ENCODE assay signal across 25 mouse cellular contexts in the genomic region with DNA sequence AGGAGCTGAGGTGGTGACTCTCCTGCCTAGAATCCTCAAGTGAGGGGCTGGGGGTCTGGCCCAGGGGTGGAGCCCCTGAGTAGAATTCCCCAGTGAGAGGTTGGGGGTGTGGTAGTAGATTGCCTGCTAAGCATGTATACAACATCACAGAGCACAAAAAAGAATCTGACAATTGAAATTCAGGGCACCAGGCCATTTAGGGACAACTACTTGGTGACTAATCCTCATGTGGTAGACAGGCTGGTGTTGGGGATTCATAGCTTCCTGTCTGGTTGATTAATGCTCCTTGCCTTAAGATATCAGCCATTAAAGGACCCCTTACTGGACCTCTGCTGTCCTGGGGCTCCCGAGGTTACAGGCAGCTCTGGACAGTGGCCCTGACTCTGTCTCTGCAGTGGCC. TPM values are rescaled to one million over a fixed set of nuclear protein-coding genes. Genes with fewer than 3 reads are reported as not detected.
A peak's percentile ranks its signal among the peaks of the same experiment; 100 is the strongest.
DNase-seq lines count a peak whose midpoint lies in the region; ATAC-seq and TF ChIP-seq lines count a peak whose summit lies in the region.
"Had no signal": no experiment of that assay in that cellular context is flagged by ENCODE, and none has a peak within 500 bp of the region (broad histone marks: within the 10 kb centered on the region; RNA-seq: fewer than 3 reads in every experiment).

No protein-coding gene starts in this region.

- H3K36me3 ChIP-seq in neural tube, embryonic 15.5 days: peaks cover 25% of the 10 kb centered on the region
- H3K36me3 ChIP-seq: liver, embryonic 15.5 days; lung, embryonic 15.5 days; stomach, embryonic 15.5 days had no signal

- 75% methylated on average over 1 of the region's 1 CpGs for WGBS in neural tube, embryonic 15.5 days

- no peak overlapping the region for H3K9ac ChIP-seq in neural tube, embryonic 15.5 days (replicated peaks)
- H3K9ac ChIP-seq: heart, embryonic 15.5 days; hindbrain, embryonic 15.5 days; limb, embryonic 15.5 days; liver, embryonic 15.5 days; lung, embryonic 15.5 days; neural tube, embryonic 12.5 days; stomach, embryonic 15.5 days had no signal

- no peak for ATAC-seq in neural tube, embryonic 15.5 days (ENCODE audit: low FRiP score)
- ATAC-seq: forebrain, embryonic 14.5 days had no signal

- no peak overlapping the region for H3K4me2 ChIP-seq in neural tube, embryonic 15.5 days
- H3K4me2 ChIP-seq: heart, embryonic 15.5 days; hindbrain, embryonic 15.5 days; limb, embryonic 15.5 days; liver, embryonic 15.5 days; lung, embryonic 15.5 days; midbrain, embryonic 11.5 days; neural tube, embryonic 12.5 days; stomach, embryonic 15.5 days had no signal

- H3K4me3 ChIP-seq in neural tube, embryonic 15.5 days (replicated peaks): no peak overlapping the region
- H3K4me3 ChIP-seq in embryonic fibroblast, embryonic 13.5 days (ENCODE audit: insufficient read depth, low read length): no peak overlapping the region
- H3K4me3 ChIP-seq: heart, embryonic 15.5 days; hindbrain, embryonic 15.5 days; limb, embryonic 15.5 days; liver, embryonic 15.5 days; lung, embryonic 15.5 days; neural tube, embryonic 12.5 days; stomach, embryonic 15.5 days had no signal

- no peaks in the 10 kb centered on the region for H3K27me3 ChIP-seq in neural tube, embryonic 15.5 days (replicated peaks)
- H3K27me3 ChIP-seq: heart, embryonic 15.5 days; hindbrain, embryonic 15.5 days; limb, embryonic 15.5 days; liver, embryonic 15.5 days; lung, embryonic 15.5 days; neural tube, embryonic 12.5 days; stomach, embryonic 15.5 days had no signal

- H3K27ac ChIP-seq in neural tube, embryonic 15.5 days (replicated peaks): 0 out of 2 replicates have a peak overlapping the region, but pooled peaks have one; percentile 9
- peak overlapping the region; percentile 30; the same call in 1 of the 2 replicates for H3K27ac ChIP-seq in embryonic fibroblast, embryonic 13.5 days (ENCODE audit: insufficient read depth, low read length)
- H3K27ac ChIP-seq: heart, embryonic 15.5 days; kidney, postnatal 0 days; limb, embryonic 15.5 days; liver, embryonic 15.5 days; lung, embryonic 15.5 days; neural tube, embryonic 12.5 days; stomach, embryonic 15.5 days had no signal

- no peak for TF ChIP-seq CTCF in embryonic fibroblast, embryonic 13.5 days (IDR thresholded peaks at IDR 0.05; ENCODE audit: borderline replicate concordance, insufficient read depth, low read length)

- peak; percentile 71 for DNase-seq in adrenal gland, adult 2 months
- DNase-seq in adrenal gland, postnatal 4 days (ENCODE audit: low spot score in 2 of 2): no peak
- DNase-seq in neural tube, embryonic 10.5 days (ENCODE audit: extremely low spot score, low spot score): no peak
- DNase-seq in right cerebral cortex, adult 2 months (ENCODE audit: low spot score in 2 of 2): no peak
- no peak for DNase-seq in cerebellum, postnatal 36 days
- DNase-seq: cerebellum, adult 18-20 months; kidney, adult 2 months; left cerebral cortex, postnatal 4 days; lung, postnatal 36 days; right cerebral cortex, adult 18-20 months; thymus, postnatal 36 days had no signal

- TF ChIP-seq POLR2A in embryonic fibroblast, embryonic 13.5 days (IDR thresholded peaks at IDR 0.05; ENCODE audit: low read depth, low read length): no peak

- no peaks in the 10 kb centered on the region for H3K9me3 ChIP-seq in neural tube, embryonic 15.5 days (replicated peaks)
- H3K9me3 ChIP-seq: heart, embryonic 15.5 days; hindbrain, embryonic 15.5 days; limb, embryonic 15.5 days; liver, embryonic 15.5 days; lung, embryonic 15.5 days; neural tube, embryonic 12.5 days; stomach, embryonic 15.5 days had no signal

- peaks cover 21% of the 10 kb centered on the region; the same call in 1 of the 2 replicates for H3K4me1 ChIP-seq in neural tube, embryonic 15.5 days
- peaks cover 14% of the 10 kb centered on the region for H3K4me1 ChIP-seq in embryonic fibroblast, embryonic 13.5 days (ENCODE audit: control insufficient read depth, insufficient read depth, low read length)
- H3K4me1 ChIP-seq: limb, embryonic 15.5 days; liver, embryonic 15.5 days; lung, embryonic 15.5 days; neural tube, embryonic 12.5 days; stomach, embryonic 15.5 days had no signal

RNA-seq across cellular contexts. Expression of gene Slc27a1, which starts 10.3 kb away (rescaled TPM):
- total RNA-seq in adrenal gland, adult 2 months (2021): 100 to 1,000 TPM; 195 to 212 TPM
- polyA plus RNA-seq in adrenal gland, adult 2 months (2012; rRNA removed): 479 and 725 TPM in 2 replicates
- total RNA-seq in adrenal gland, postnatal 4 days (2021): 100 to 1,000 TPM; 110 to 111 TPM
- polyA plus RNA-seq in neural tube, embryonic 15.5 days (2015; fragmentation: Nextera tagmentation; extraction: Ambion mirVana): 83.0 and 85.9 TPM in 2 replicates
- 13.7 and 17.7 TPM in 2 replicates for polyA plus RNA-seq in embryonic fibroblast, embryonic 13.5 days (2011; ENCODE audit: insufficient read length, low read depth, missing spikeins)

RNA-seq across cellular contexts. Expression of gene Nxnl1, which starts 12.6 kb away (rescaled TPM):
- 1 to 10 TPM; 1.2 to 1.6 TPM for total RNA-seq in adrenal gland, adult 2 months (2021)
- 0.26 and 0.54 TPM in 2 replicates for polyA plus RNA-seq in adrenal gland, adult 2 months (2012; rRNA removed)
- under 1 TPM; 0.25 to 0.65 TPM for total RNA-seq in adrenal gland, postnatal 4 days (2021)
- 0.15 TPM in 1 of 2 replicates, not detected in the other for polyA plus RNA-seq in neural tube, embryonic 15.5 days (2015; fragmentation: Nextera tagmentation; extraction: Ambion mirVana)
- not detected in 2 replicates for polyA plus RNA-seq in embryonic fibroblast, embryonic 13.5 days (2011; ENCODE audit: insufficient read length, low read depth, missing spikeins)
- total RNA-seq: left cerebral cortex, postnatal 4 days had no signal
- polyA plus RNA-seq: forebrain, embryonic 14.5 days; heart, embryonic 15.5 days; intestine, embryonic 14.5 days; large intestine, adult 2 months; liver, embryonic 15.5 days; lung, embryonic 15.5 days; midbrain, embryonic 11.5 days; neural tube, embryonic 12.5 days had no signal

RNA-seq across cellular contexts. Expression of gene Pgls, which starts 13.0 kb away (rescaled TPM):
- total RNA-seq in adrenal gland, adult 2 months (2021): 100 to 1,000 TPM; 125 to 142 TPM
- 675 and 694 TPM in 2 replicates for polyA plus RNA-seq in adrenal gland, adult 2 months (2012; rRNA removed)
- total RNA-seq in adrenal gland, postnatal 4 days (2021): 100 to 1,000 TPM; 136 to 144 TPM
- polyA plus RNA-seq in neural tube, embryonic 15.5 days (2015; fragmentation: Nextera tagmentation; extraction: Ambion mirVana): 223 and 232 TPM in 2 replicates
- 86.0 and 99.4 TPM in 2 replicates for polyA plus RNA-seq in embryonic fibroblast, embryonic 13.5 days (2011; ENCODE audit: insufficient read length, low read depth, missing spikeins)

RNA-seq across cellular contexts. Expression of gene Fam129c, which starts 18.4 kb away (rescaled TPM):
- total RNA-seq in adrenal gland, adult 2 months (2021): 1 to 10 TPM; 2.1 to 2.5 TPM
- polyA plus RNA-seq in adrenal gland, adult 2 months (2012; rRNA removed): 2.0 and 2.5 TPM in 2 replicates
- total RNA-seq in adrenal gland, postnatal 4 days (2021): 1 to 10 TPM; 3.4 to 4.3 TPM
- 8.4 and 10.2 TPM in 2 replicates for polyA plus RNA-seq in neural tube, embryonic 15.5 days (2015; fragmentation: Nextera tagmentation; extraction: Ambion mirVana)
- polyA plus RNA-seq in embryonic fibroblast, embryonic 13.5 days (2011; ENCODE audit: insufficient read length, low read depth, missing spikeins): 1.8 and 3.0 TPM in 2 replicates

RNA-seq across cellular contexts. Expression of gene Tmem221, which starts 20.3 kb away (rescaled TPM):
- 1 to 10 TPM; 4.1 to 6.8 TPM for total RNA-seq in adrenal gland, adult 2 months (2021)
- polyA plus RNA-seq in adrenal gland, adult 2 months (2012; rRNA removed): 31.6 and 35.2 TPM in 2 replicates
- 1 to 10 TPM; 4.4 to 4.5 TPM for total RNA-seq in adrenal gland, postnatal 4 days (2021)
- polyA plus RNA-seq in neural tube, embryonic 15.5 days (2015; fragmentation: Nextera tagmentation; extraction: Ambion mirVana): 0.15 and 0.95 TPM in 2 replicates
- 0.32 TPM in 1 of 2 replicates, not detected in the other for polyA plus RNA-seq in embryonic fibroblast, embryonic 13.5 days (2011; ENCODE audit: insufficient read length, low read depth, missing spikeins)
- total RNA-seq: left cerebral cortex, postnatal 4 days had no signal
- polyA plus RNA-seq: forebrain, embryonic 14.5 days had no signal
